Mouse (Mus musculus) bone marrow macrophage, adult 2 months (primary cell): ENCODE measurements around the gene Hsf4. TPM values are rescaled to one million over a fixed set of nuclear protein-coding genes. Genes with fewer than 3 reads are reported as not detected.

Experiments
- H3K27ac ChIP-seq: 2 replicates; pipeline ENCODE4 v1.5.1; 2012; ENCODE audit warnings: low read depth, low read length; ENCODE audit not compliant: insufficient read depth
- H3K4me1 ChIP-seq: 2 replicates; pipeline ENCODE4 v1.6.1; 2012; ENCODE audit warnings: low read length; ENCODE audit not compliant: control insufficient read depth, insufficient read depth
- H3K4me3 ChIP-seq: 2 replicates; pipeline ENCODE4 v1.5.1; 2012; ENCODE audit warnings: mild to moderate bottlenecking, low read length, moderate library complexity; ENCODE audit not compliant: insufficient read depth
- CTCF ChIP-seq: IDR thresholded peaks from 2 replicates; pipeline ENCODE4 v1.5.1; 2012; ENCODE audit warnings: low read depth, mild to moderate bottlenecking, low read length, moderate library complexity
- POLR2A ChIP-seq: IDR thresholded peaks from 2 replicates; pipeline ENCODE4 v1.6.1; 2012; ENCODE audit warnings: mild to moderate bottlenecking, low read depth, low read length, borderline replicate concordance
- polyA plus RNA-seq: library from polyadenylated mRNA; stranded (reverse); fragments of >200 nt; gene quantifications from 2 replicates; pipeline ENCODE4 v1.2.4, GENCODE M21; 2012; ENCODE audit not compliant: missing spikeins, insufficient read depth, insufficient read length

The Hsf4 gene
- polyA plus RNA-seq, 1 experiment: 5.0 TPM

- TF ChIP-seq POLR2A (no peak), CTCF (no peak)
- no peak overlapping the region for H3K4me3 ChIP-seq
- H3K27ac ChIP-seq: no peak overlapping the region
- H3K4me1 ChIP-seq: peaks cover 9% of the 10 kb centered on the region
Measured at GRCm38 (mm10) chr8:105312891-105313481, 43.4 kb downstream of the Hsf4 start.

GRCm38 (mm10) chr8:105313622-105314402, 44.2 kb downstream of the Hsf4 start:
- no peak overlapping the region for H3K4me3 ChIP-seq
- no peak overlapping the region for H3K27ac ChIP-seq
- H3K4me1 ChIP-seq: peaks cover 9% of the 10 kb centered on the region
- TF ChIP-seq CTCF (no peak), POLR2A (no peak)

GRCm38 (mm10) chr8:105315073-105315769, 45.6 kb downstream of the Hsf4 start:
- TF ChIP-seq CTCF (no peak), POLR2A (no peak)
- no peak overlapping the region for H3K4me3 ChIP-seq
- peaks cover 17% of the 10 kb centered on the region for H3K4me1 ChIP-seq
- H3K27ac ChIP-seq: no peak overlapping the region

- TF ChIP-seq POLR2A (no peak), CTCF (no peak)
- Histone ChIP-seq H3K4me1 (peaks cover 17% of the 10 kb centered on the region), H3K4me3 (no peak overlapping the region)
Measured at GRCm38 (mm10) chr8:105317941-105318340, 48.3 kb downstream of the Hsf4 start.

GRCm38 (mm10) chr8:105318662-105319190, 49.1 kb downstream of the Hsf4 start:
- no peak overlapping the region for H3K27ac ChIP-seq
- peaks cover 17% of the 10 kb centered on the region for H3K4me1 ChIP-seq
- TF ChIP-seq POLR2A: no peak

More at GRCm38 (mm10) chr8:105317941-105318340, 48.3 kb downstream of the Hsf4 start:
- no peak overlapping the region for H3K27ac ChIP-seq

GRCm38 (mm10) chr8:105323183-105323582, 53.6 kb downstream of the Hsf4 start:
- H3K27ac ChIP-seq: no peak overlapping the region
- H3K4me3 ChIP-seq: no peak overlapping the region
- peaks cover 20% of the 10 kb centered on the region for H3K4me1 ChIP-seq
- TF ChIP-seq CTCF (no peak), POLR2A (no peak)

More at GRCm38 (mm10) chr8:105318662-105319190, 49.1 kb downstream of the Hsf4 start:
- H3K4me3 ChIP-seq: no peak overlapping the region

Other genes starting within 250 kb of the Hsf4 start
- not detected in 2 replicates for gene Ces3a, start 221.2 kb upstream of the Hsf4 start, polyA plus RNA-seq
- gene Ces3b, start 186.0 kb upstream of the Hsf4 start, polyA plus RNA-seq: not detected in 2 replicates
- gene Ces4a, start 138.0 kb upstream of the Hsf4 start, polyA plus RNA-seq: not detected in 2 replicates
- gene Cbfb, start 99.1 kb upstream of the Hsf4 start, polyA plus RNA-seq: 124 and 130 TPM in 2 replicates
- gene D230025D16Rik, start 44.7 kb upstream of the Hsf4 start, polyA plus RNA-seq: 24.5 and 27.8 TPM in 2 replicates
- gene B3gnt9, start 14.6 kb upstream of the Hsf4 start, polyA plus RNA-seq: 1.1 and 1.6 TPM in 2 replicates
- 23.6 and 26.2 TPM in 2 replicates for gene Tradd, start 5.2 kb upstream of the Hsf4 start, polyA plus RNA-seq
- 6.5 and 6.8 TPM in 2 replicates for gene Fbxl8, start 5.2 kb upstream of the Hsf4 start, polyA plus RNA-seq
- gene Nol3, start 6.3 kb downstream of the Hsf4 start, polyA plus RNA-seq: 0.23 TPM in 1 of 2 replicates, not detected in the other
- gene 4931428F04Rik, start 20.1 kb downstream of the Hsf4 start, polyA plus RNA-seq: 0.67 and 1.3 TPM in 2 replicates
- gene Exoc3l, start 26.3 kb downstream of the Hsf4 start, polyA plus RNA-seq: 0.95 and 1.1 TPM in 2 replicates
- 40.6 and 47.6 TPM in 2 replicates for gene E2f4, start 27.9 kb downstream of the Hsf4 start, polyA plus RNA-seq
- 1.5 and 2.6 TPM in 2 replicates for gene Elmo3, start 35.8 kb downstream of the Hsf4 start, polyA plus RNA-seq
- 3.1 and 3.2 TPM in 2 replicates for gene Lrrc29, start 56.5 kb downstream of the Hsf4 start, polyA plus RNA-seq
- gene Tmem208, start 56.6 kb downstream of the Hsf4 start, polyA plus RNA-seq: 51.2 and 56.6 TPM in 2 replicates
- 16.5 and 18.0 TPM in 2 replicates for gene Fhod1, start 78.2 kb downstream of the Hsf4 start, polyA plus RNA-seq
- 4.9 and 5.0 TPM in 2 replicates for gene Slc9a5, start 79.0 kb downstream of the Hsf4 start, polyA plus RNA-seq
- 0.24 TPM in 1 of 2 replicates, not detected in the other for gene Plekhg4, start 103.5 kb downstream of the Hsf4 start, polyA plus RNA-seq
- not detected in 2 replicates for gene Kctd19, start 143.7 kb downstream of the Hsf4 start, polyA plus RNA-seq
- gene Lrrc36, start 143.8 kb downstream of the Hsf4 start, polyA plus RNA-seq: not detected in 2 replicates
- 1.2 and 1.6 TPM in 2 replicates for gene Tppp3, start 201.7 kb downstream of the Hsf4 start, polyA plus RNA-seq
- gene Zdhhc1, start 227.1 kb downstream of the Hsf4 start, polyA plus RNA-seq: 16.0 and 16.3 TPM in 2 replicates
- not detected in 2 replicates for gene Hsd11b2, start 249.0 kb downstream of the Hsf4 start, polyA plus RNA-seq